Mouse (Mus musculus): ENCODE results near the gene Fbxw13. TPM values are rescaled to one million over a fixed set of nuclear protein-coding genes. Genes with fewer than 3 reads are reported as not detected.
"Not testable (repeated sequence)": the region's sequence is repeated elsewhere in the genome, so short reads cannot be mapped to it uniquely, and the experiment has no call there.

Fbxw13 gene
- total RNA-seq (2017) = not detected in 2 replicates

GRCm38 (mm10) chr9:109195875-109196274 is at the start of gene Fbxw13:
Gene Fbxw13 (minus strand): TSS chr9:109195975.
- ATAC-seq (replicated peaks in 1 of 2; ENCODE audit: insufficient read depth in 1 of 2, low FRiP score in 2 of 2, low TSS enrichment in 1 of 2, low read depth in 1 of 2, poor library complexity in 2 of 2, severe bottlenecking in 2 of 2) = not testable (repeated sequence)

- no peak for ATAC-seq (replicated peaks in 1 of 2; ENCODE audit: insufficient read depth in 1 of 2, low FRiP score in 2 of 2, low TSS enrichment in 1 of 2, low read depth in 1 of 2, poor library complexity in 2 of 2, severe bottlenecking in 2 of 2)
Measured at GRCm38 (mm10) chr9:109234654-109235053, 38.9 kb upstream of the Fbxw13 start, which contains the start of gene Fbxw20. Gene Fbxw20 (minus strand): TSS chr9:109234754.

DNA sequence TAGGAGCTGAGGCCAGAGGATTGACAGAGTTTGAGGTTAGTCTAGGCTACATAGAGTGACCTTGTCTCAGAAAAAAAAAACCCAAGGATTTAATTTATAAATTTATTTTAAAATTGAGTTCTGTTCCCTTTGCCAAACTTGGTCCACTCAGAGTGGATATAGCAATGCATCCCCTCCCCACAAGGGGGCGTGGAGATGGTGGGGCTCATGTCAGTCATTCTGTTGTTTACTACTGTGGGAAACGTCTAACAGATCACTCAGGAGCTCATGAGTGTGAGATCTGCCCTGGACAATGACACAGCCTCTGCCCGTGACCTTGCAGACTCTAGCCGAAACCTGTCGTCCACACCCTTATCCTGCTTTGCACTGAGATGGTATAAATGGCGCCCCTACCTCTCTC is 22.7 kb upstream of the Fbxw13 start:
- no peak for ATAC-seq (replicated peaks in 1 of 2; ENCODE audit: insufficient read depth in 1 of 2, low FRiP score in 2 of 2, low TSS enrichment in 1 of 2, low read depth in 1 of 2, poor library complexity in 2 of 2, severe bottlenecking in 2 of 2)

- not testable (repeated sequence) for ATAC-seq (replicated peaks in 1 of 2; ENCODE audit: insufficient read depth in 1 of 2, low FRiP score in 2 of 2, low TSS enrichment in 1 of 2, low read depth in 1 of 2, poor library complexity in 2 of 2, severe bottlenecking in 2 of 2)
Measured at GRCm38 (mm10) chr9:109201347-109201746, 5.6 kb upstream of the Fbxw13 start.

- no peak for ATAC-seq (replicated peaks in 1 of 2; ENCODE audit: insufficient read depth in 1 of 2, low FRiP score in 2 of 2, low TSS enrichment in 1 of 2, low read depth in 1 of 2, poor library complexity in 2 of 2, severe bottlenecking in 2 of 2)
Measured at GRCm38 (mm10) chr9:109200349-109200748, 4.6 kb upstream of the Fbxw13 start.

GRCm38 (mm10) chr9:109199353-109199752 is 3.6 kb upstream of the Fbxw13 start:
- ATAC-seq (replicated peaks in 1 of 2; ENCODE audit: insufficient read depth in 1 of 2, low FRiP score in 2 of 2, low TSS enrichment in 1 of 2, low read depth in 1 of 2, poor library complexity in 2 of 2, severe bottlenecking in 2 of 2) = no peak

DNA sequence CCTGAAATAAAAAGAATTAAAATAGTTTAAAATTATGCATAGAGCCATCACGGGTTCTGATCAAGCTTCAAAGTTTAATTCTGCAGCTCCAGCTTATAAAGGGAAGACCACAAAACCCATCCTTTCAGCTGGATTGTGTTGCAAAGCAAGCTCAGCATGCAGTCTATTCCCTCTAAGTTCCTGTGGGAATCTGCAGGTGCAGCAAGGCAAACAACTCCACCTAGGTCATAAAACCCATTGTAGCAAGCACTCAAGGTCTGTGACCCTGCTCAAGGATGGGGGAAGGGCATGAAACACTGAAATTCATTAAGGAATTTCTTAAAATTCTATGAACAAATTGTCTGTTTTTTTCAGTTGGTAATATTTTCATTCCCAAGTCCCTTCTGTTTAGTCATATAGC is 18.6 kb downstream of the Fbxw13 start:
- ATAC-seq (replicated peaks in 1 of 2; ENCODE audit: insufficient read depth in 1 of 2, low FRiP score in 2 of 2, low TSS enrichment in 1 of 2, low read depth in 1 of 2, poor library complexity in 2 of 2, severe bottlenecking in 2 of 2) = no peak

DNA sequence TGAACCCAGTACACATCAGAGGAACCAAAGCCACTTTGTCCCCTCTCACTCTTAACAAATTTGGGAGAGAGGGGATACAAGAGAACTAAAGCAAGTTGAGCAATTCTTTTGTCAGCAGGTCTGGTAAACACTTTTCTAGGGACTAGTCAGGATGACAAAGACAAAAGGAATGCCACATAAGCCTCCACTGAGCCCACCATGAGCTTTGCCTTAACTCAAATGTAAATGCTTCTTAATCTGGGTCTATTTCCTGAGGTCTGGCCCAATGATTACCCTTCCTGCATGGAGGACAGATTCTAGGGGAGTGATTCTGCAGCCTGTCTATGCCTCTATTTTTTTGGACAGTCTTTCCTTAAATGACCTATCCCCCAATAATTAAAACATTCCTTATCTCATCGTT is 19.5 kb downstream of the Fbxw13 start:
- no peak for ATAC-seq (replicated peaks in 1 of 2; ENCODE audit: insufficient read depth in 1 of 2, low FRiP score in 2 of 2, low TSS enrichment in 1 of 2, low read depth in 1 of 2, poor library complexity in 2 of 2, severe bottlenecking in 2 of 2)

DNA sequence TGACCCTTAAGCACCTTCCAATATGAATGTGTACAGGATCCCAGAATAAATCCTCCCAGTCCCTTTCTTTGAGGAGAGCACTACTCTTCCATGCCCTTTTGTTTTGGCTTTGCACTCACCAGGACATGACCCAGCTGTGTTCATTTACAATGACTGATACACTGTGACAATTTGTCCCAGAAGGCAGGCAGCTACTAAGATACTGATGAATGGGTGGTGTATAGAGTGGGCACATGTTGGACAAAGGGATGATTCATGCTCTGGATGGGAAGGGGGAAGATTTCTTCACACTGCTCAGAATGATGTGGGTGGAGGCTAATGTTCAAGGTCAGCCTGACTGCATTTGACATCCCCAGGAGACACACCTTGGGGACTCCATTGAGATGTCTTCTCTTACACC is 28.5 kb downstream of the Fbxw13 start:
- no peak for ATAC-seq (replicated peaks in 1 of 2; ENCODE audit: insufficient read depth in 1 of 2, low FRiP score in 2 of 2, low TSS enrichment in 1 of 2, low read depth in 1 of 2, poor library complexity in 2 of 2, severe bottlenecking in 2 of 2)

DNA sequence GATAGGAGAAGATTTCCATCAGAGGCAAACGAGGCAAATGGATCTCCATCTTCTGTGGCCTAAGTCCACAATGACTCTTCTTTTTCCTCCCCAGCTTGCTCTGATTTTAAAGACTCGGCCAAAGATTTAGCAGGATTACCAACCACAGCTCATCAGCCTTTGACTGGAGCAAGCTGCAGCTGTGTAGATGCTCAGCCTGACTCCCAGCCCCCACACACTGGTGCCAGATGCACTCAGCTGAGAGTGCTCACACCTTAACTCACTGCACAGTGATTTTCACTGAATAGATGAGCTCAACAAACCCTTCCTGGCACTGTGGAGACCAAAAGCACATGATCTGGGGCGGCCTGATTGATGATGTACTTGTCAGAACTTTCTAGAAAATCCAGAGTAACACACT is 33.8 kb downstream of the Fbxw13 start, which contains the start of gene Fbxw21:
Gene Fbxw21, minus strand, starts transcription at position 101 of the 400 bp plus-strand sequence.
- no peak for ATAC-seq (replicated peaks in 1 of 2; ENCODE audit: insufficient read depth in 1 of 2, low FRiP score in 2 of 2, low TSS enrichment in 1 of 2, low read depth in 1 of 2, poor library complexity in 2 of 2, severe bottlenecking in 2 of 2)

DNA sequence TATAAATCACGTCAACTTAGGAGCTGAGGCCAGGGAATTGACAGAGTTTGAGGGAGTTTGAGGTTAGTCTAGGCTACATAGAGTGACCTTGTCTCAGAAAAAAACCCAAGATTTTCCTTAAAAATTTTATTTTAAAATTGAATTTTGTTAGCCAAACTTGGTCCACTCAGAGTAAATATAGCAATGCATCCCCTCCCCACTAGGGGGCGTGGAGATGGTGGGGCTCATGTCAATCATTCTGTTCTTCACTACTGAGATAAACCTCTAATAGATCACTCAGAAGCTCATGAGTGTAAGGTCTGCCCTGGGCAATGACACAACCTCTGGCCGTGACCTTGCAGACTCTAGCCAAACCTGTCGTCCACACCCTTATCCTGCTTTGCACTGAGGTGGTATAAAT is 55.4 kb downstream of the Fbxw13 start:
- not testable (repeated sequence) for ATAC-seq (replicated peaks in 1 of 2; ENCODE audit: insufficient read depth in 1 of 2, low FRiP score in 2 of 2, low TSS enrichment in 1 of 2, low read depth in 1 of 2, poor library complexity in 2 of 2, severe bottlenecking in 2 of 2)

- no peak for ATAC-seq (replicated peaks in 1 of 2; ENCODE audit: insufficient read depth in 1 of 2, low FRiP score in 2 of 2, low TSS enrichment in 1 of 2, low read depth in 1 of 2, poor library complexity in 2 of 2, severe bottlenecking in 2 of 2)
Measured at GRCm38 (mm10) chr9:109130076-109130475, 65.7 kb downstream of the Fbxw13 start.

Other genes starting within 250 kb of the Fbxw13 start
- 1.0 TPM in 1 of 2 replicates, not detected in the other for gene Col7a1, start 242.4 kb downstream of the Fbxw13 start, total RNA-seq (2017)
- gene Ucn2, start 210.0 kb downstream of the Fbxw13 start, total RNA-seq (2017) = not detected in 2 replicates
- gene Pfkfb4, start 204.2 kb downstream of the Fbxw13 start, total RNA-seq (2017) = 15.3 and 40.1 TPM in 2 replicates
- gene Shisa5, start 157.4 kb downstream of the Fbxw13 start, total RNA-seq (2017) = 416 and 906 TPM in 2 replicates
- 5.9 and 13.9 TPM in 2 replicates for gene Trex1, start 136.2 kb downstream of the Fbxw13 start, total RNA-seq (2017)
- 20.9 and 25.5 TPM in 2 replicates for gene Atrip, start 121.9 kb downstream of the Fbxw13 start, total RNA-seq (2017)
- gene Ccdc51, start 113.5 kb downstream of the Fbxw13 start, total RNA-seq (2017) = 13.3 and 17.6 TPM in 2 replicates
- 60.9 and 142 TPM in 2 replicates for gene Tma7, start 113.4 kb downstream of the Fbxw13 start, total RNA-seq (2017)
- gene Plxnb1, start 100.6 kb downstream of the Fbxw13 start, total RNA-seq (2017) = 0.60 and 1.1 TPM in 2 replicates
- not detected in 2 replicates for gene Fbxw21, start 33.9 kb downstream of the Fbxw13 start, total RNA-seq (2017)
- not detected in 2 replicates for gene Fbxw20, start 38.8 kb upstream of the Fbxw13 start, total RNA-seq (2017)
- not detected in 2 replicates for gene Fbxw14, start 91.7 kb upstream of the Fbxw13 start, total RNA-seq (2017)
- not detected in 2 replicates for gene Fbxw28, start 143.7 kb upstream of the Fbxw13 start, total RNA-seq (2017)
- not detected in 2 replicates for gene Fbxw22, start 208.3 kb upstream of the Fbxw13 start, total RNA-seq (2017)